ENCODE assay signal across 8 mouse cellular contexts in genomic region chr5:122990411-122991160, GRCm38 (mm10). TPM values are rescaled to one million over a fixed set of nuclear protein-coding genes. Genes with fewer than 3 reads are reported as not detected.
DNase-seq lines count a peak whose midpoint lies in the region; ATAC-seq and TF ChIP-seq lines count a peak whose summit lies in the region.

No protein-coding gene starts in this region.

- H3K9me3 ChIP-seq in heart, postnatal 0 days (replicated peaks; ENCODE audit: control insufficient read depth, low read length) = no peaks in the 10 kb centered on the region
- no peaks in the 10 kb centered on the region for H3K9me3 ChIP-seq in hindbrain, embryonic 15.5 days
- no peaks in the 10 kb centered on the region for H3K9me3 ChIP-seq in midbrain, embryonic 11.5 days (ENCODE audit: control insufficient read depth, low read length)

- peak overlapping the region; percentile 51; the same call in 1 of the 2 replicates for H3K9ac ChIP-seq in heart, postnatal 0 days (replicated peaks; ENCODE audit: low read depth, low read length)
- H3K9ac ChIP-seq in hindbrain, embryonic 15.5 days = 0 out of 2 replicates have a peak overlapping the region, but pooled peaks have one; percentile 3
- peak overlapping the region; percentile 79 for H3K9ac ChIP-seq in midbrain, embryonic 11.5 days (ENCODE audit: low read length)

- no peak for TF ChIP-seq CTCF in heart, postnatal 0 days (IDR thresholded peaks at IDR 0.05; ENCODE audit: low read depth)

- intact Hi-C loops in heart, postnatal 36 days (cut with DNase I) = no loop called here

- peak overlapping the region; percentile 95 for H3K27ac ChIP-seq in heart, postnatal 0 days (ENCODE audit: low read depth)
- peak overlapping the region; percentile 77; the same call in 1 of the 2 replicates for H3K27ac ChIP-seq in hindbrain, embryonic 15.5 days (replicated peaks)
- H3K27ac ChIP-seq in midbrain, embryonic 11.5 days (ENCODE audit: low read depth, low read length) = peak overlapping the region; percentile 10

- H3K4me2 ChIP-seq in heart, postnatal 0 days (ENCODE audit: low read depth, low read length) = peak overlapping the region; percentile 99
- peak overlapping the region; percentile 98 for H3K4me2 ChIP-seq in hindbrain, embryonic 15.5 days
- H3K4me2 ChIP-seq in midbrain, embryonic 11.5 days = peak overlapping the region; percentile 86

- 21% methylated on average over 16 of the region's 16 CpGs for WGBS in heart, postnatal 0 days
- WGBS in hindbrain, embryonic 15.5 days = 15% methylated on average over 16 of the region's 16 CpGs
- WGBS in midbrain, embryonic 11.5 days = 5% methylated on average over 16 of the region's 16 CpGs

- no peaks in the 10 kb centered on the region for H3K36me3 ChIP-seq in heart, postnatal 0 days (replicated peaks; ENCODE audit: control insufficient read depth, insufficient read depth, low read length)
- no peaks in the 10 kb centered on the region for H3K36me3 ChIP-seq in hindbrain, embryonic 15.5 days
- H3K36me3 ChIP-seq in midbrain, embryonic 11.5 days (ENCODE audit: control insufficient read depth, insufficient read depth, low read length) = no peaks in the 10 kb centered on the region

- no peak for ATAC-seq in heart, postnatal 0 days (ENCODE audit: insufficient read depth, low read depth)
- no peak for ATAC-seq in hindbrain, embryonic 15.5 days (ENCODE audit: low FRiP score, low read depth)
- no peak for ATAC-seq in midbrain, embryonic 11.5 days (ENCODE audit: low FRiP score)

- TF ChIP-seq EP300 in heart, postnatal 0 days (IDR thresholded peaks at IDR 0.05; ENCODE audit: low read depth) = no peak

- H3K27me3 ChIP-seq in heart, postnatal 0 days (ENCODE audit: control insufficient read depth, insufficient read depth, low read length) = no peaks in the 10 kb centered on the region
- no peaks in the 10 kb centered on the region for H3K27me3 ChIP-seq in hindbrain, embryonic 15.5 days
- no peaks in the 10 kb centered on the region for H3K27me3 ChIP-seq in midbrain, embryonic 11.5 days (ENCODE audit: control insufficient read depth, insufficient read depth, low read length)

- no peak for DNase-seq in heart, postnatal 0 days (ENCODE audit: low spot score)
- DNase-seq in heart, postnatal 36 days = no peak
- peak; percentile 97 for DNase-seq in T-cell, adult 2 months (ENCODE audit: low spot score)
- peak; percentile 92 for DNase-seq in midbrain, embryonic 11.5 days (ENCODE audit: low spot score, missing footprints)
- peak; percentile 82 for DNase-seq in thymus, postnatal 0 days (ENCODE audit: low spot score)
- no peak for DNase-seq in ovary, postnatal 14 days (ENCODE audit: low spot score)
- no peak for DNase-seq in adrenal gland, adult 18-20 months (ENCODE audit: low spot score in 2 of 2)

- H3K4me3 ChIP-seq in heart, postnatal 0 days (ENCODE audit: low read depth, low read length) = peak overlapping the region; percentile 90
- H3K4me3 ChIP-seq in hindbrain, embryonic 15.5 days = peak overlapping the region; percentile 78
- H3K4me3 ChIP-seq in midbrain, embryonic 11.5 days (ENCODE audit: low read depth, low read length) = peak overlapping the region; percentile 61

- H3K4me1 ChIP-seq in heart, postnatal 0 days (ENCODE audit: control insufficient read depth, insufficient read depth) = peaks cover 35% of the 10 kb centered on the region
- H3K4me1 ChIP-seq in hindbrain, embryonic 15.5 days (replicated peaks) = peaks cover 44% of the 10 kb centered on the region
- peaks cover 49% of the 10 kb centered on the region for H3K4me1 ChIP-seq in midbrain, embryonic 11.5 days (ENCODE audit: control insufficient read depth, insufficient read depth, low read length)

RNA-seq across cellular contexts. Expression of gene Kdm2b, which starts 1.0 kb away (rescaled TPM):
- 29.3 and 38.8 TPM in 2 replicates for total RNA-seq in heart, postnatal 0 days (2014; rRNA removed; ENCODE audit: low replicate concordance)
- 12.4 and 14.7 TPM in 2 replicates for polyA plus RNA-seq in heart, postnatal 0 days (2015; fragmentation: Nextera tagmentation; extraction: Ambion mirVana)
- 10 to 100 TPM; 16.6 to 19.0 TPM for total RNA-seq in heart, postnatal 36 days (2021)
- polyA plus RNA-seq in hindbrain, embryonic 15.5 days (2015; fragmentation: Nextera tagmentation; extraction: Ambion mirVana) = 95.4 and 99.5 TPM in 2 replicates
- 62.4 and 62.8 TPM in 2 replicates for polyA plus RNA-seq in midbrain, embryonic 11.5 days (2014; fragmentation: Nextera tagmentation; extraction: Ambion mirVana)
- polyA plus RNA-seq in thymus, postnatal 0 days (2015; fragmentation: Nextera tagmentation; extraction: Ambion mirVana) = 29.6 and 31.8 TPM in 2 replicates
- total RNA-seq in adrenal gland, adult 18-20 months (2021) = 10 to 100 TPM; 13.0 to 13.7 TPM

RNA-seq across cellular contexts. Expression of gene Orai1, which starts 24.3 kb away (rescaled TPM):
- 23.9 and 43.4 TPM in 2 replicates for total RNA-seq in heart, postnatal 0 days (2014; rRNA removed; ENCODE audit: low replicate concordance)
- 18.7 and 21.2 TPM in 2 replicates for polyA plus RNA-seq in heart, postnatal 0 days (2015; fragmentation: Nextera tagmentation; extraction: Ambion mirVana)
- total RNA-seq in heart, postnatal 36 days (2021) = 10 to 100 TPM; 16.7 to 19.3 TPM
- polyA plus RNA-seq in hindbrain, embryonic 15.5 days (2015; fragmentation: Nextera tagmentation; extraction: Ambion mirVana) = 14.0 and 14.3 TPM in 2 replicates
- 8.2 and 10.5 TPM in 2 replicates for polyA plus RNA-seq in midbrain, embryonic 11.5 days (2014; fragmentation: Nextera tagmentation; extraction: Ambion mirVana)
- polyA plus RNA-seq in thymus, postnatal 0 days (2015; fragmentation: Nextera tagmentation; extraction: Ambion mirVana) = 16.1 and 17.3 TPM in 2 replicates
- total RNA-seq in adrenal gland, adult 18-20 months (2021) = 10 to 100 TPM; 10.1 to 11.0 TPM

RNA-seq across cellular contexts. Expression of gene Morn3, which starts 56.2 kb away (rescaled TPM):
- total RNA-seq in heart, postnatal 0 days (2014; rRNA removed; ENCODE audit: low replicate concordance) = not detected in 2 replicates
- 0.36 TPM in 1 of 2 replicates, not detected in the other for polyA plus RNA-seq in heart, postnatal 0 days (2015; fragmentation: Nextera tagmentation; extraction: Ambion mirVana)
- total RNA-seq in heart, postnatal 36 days (2021) = not detected
- polyA plus RNA-seq in hindbrain, embryonic 15.5 days (2015; fragmentation: Nextera tagmentation; extraction: Ambion mirVana) = 1.1 and 1.3 TPM in 2 replicates
- polyA plus RNA-seq in midbrain, embryonic 11.5 days (2014; fragmentation: Nextera tagmentation; extraction: Ambion mirVana) = not detected in 2 replicates
- 0.58 and 0.60 TPM in 2 replicates for polyA plus RNA-seq in thymus, postnatal 0 days (2015; fragmentation: Nextera tagmentation; extraction: Ambion mirVana)
- total RNA-seq in adrenal gland, adult 18-20 months (2021) = not detected

Comparison
In these comparisons a context has a peak if more than half of its experiments do, and no peak if none do; other contexts are left out.
1. DNase-seq: peak in T-cell, adult 2 months (single experiment), midbrain, embryonic 11.5 days (single experiment) and thymus, postnatal 0 days (single experiment); none in heart, postnatal 0 days (single experiment), heart, postnatal 36 days (0 of 2), ovary, postnatal 14 days (single experiment) and adrenal gland, adult 18-20 months (0 of 2).
2. H3K27ac ChIP-seq: peak in every context shown above with its lines; median percentile 95 in heart, postnatal 0 days; 77 in hindbrain, embryonic 15.5 days; 10 in midbrain, embryonic 11.5 days.
3. H3K9ac ChIP-seq: peak in every context shown above with its lines; median percentile 79 in midbrain, embryonic 11.5 days; 51 in heart, postnatal 0 days; 3 in hindbrain, embryonic 15.5 days.
4. Peak in every context shown above with its lines, with median percentiles within 50 percentile points of each other: H3K4me2 ChIP-seq and H3K4me3 ChIP-seq.